Mouse (Mus musculus): ENCODE measurements around the gene Cpsf4l. TPM values are rescaled to one million over a fixed set of nuclear protein-coding genes. Genes with fewer than 3 reads are reported as not detected.
"Not testable (repeated sequence)": the region's sequence is repeated elsewhere in the genome, so short reads cannot be mapped to it uniquely, and the experiment has no call there.

Gene Cpsf4l
- total and polyA plus RNA-seq, 2 experiments from 2014 or later = 0.10 TPM; not detected in 1

DNA sequence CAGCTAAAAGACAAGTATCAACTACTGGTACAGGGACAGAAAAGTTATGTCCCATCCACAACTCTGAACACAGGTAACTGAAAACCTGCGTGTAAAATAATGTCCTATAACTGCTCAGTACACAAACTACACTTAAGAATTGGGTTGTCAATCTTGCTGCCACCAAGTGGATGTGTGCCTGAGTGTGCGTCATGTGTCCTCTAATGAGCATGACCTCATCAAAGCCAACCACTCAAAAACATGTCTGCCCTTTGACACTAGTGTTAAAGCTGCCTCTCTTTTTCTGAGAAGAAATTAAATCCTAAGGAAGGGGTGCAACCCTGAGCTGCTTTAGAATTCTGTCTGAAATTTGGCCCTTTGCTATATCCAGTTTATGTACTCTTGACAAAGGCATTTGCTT, 45.5 kb downstream of the Cpsf4l start:
- ATAC-seq (ENCODE audit: insufficient read depth, low read depth) (no peak), DNase-seq (ENCODE audit: low spot score) (no peak)
- H3K4me1 ChIP-seq (ENCODE audit: control insufficient read depth, insufficient read depth) = peaks cover 3% of the 10 kb centered on the region; the same call in 1 of the 2 replicates
- 57% methylated on average over 2 of the region's 2 CpGs for WGBS
- no peak overlapping the region for H3K4me3 ChIP-seq (ENCODE audit: low read depth, low read length)
- H3K36me3 ChIP-seq (replicated peaks; ENCODE audit: control insufficient read depth, insufficient read depth, low read length) = peaks cover 58% of the 10 kb centered on the region
- TF ChIP-seq EP300 (IDR thresholded peaks at IDR 0.05; ENCODE audit: low read depth) (no peak), CTCF (IDR thresholded peaks at IDR 0.05; ENCODE audit: low read depth) (no peak)
- H3K4me2 ChIP-seq (ENCODE audit: low read depth, low read length) = no peak overlapping the region
- no peaks in the 10 kb centered on the region for H3K9me3 ChIP-seq (replicated peaks; ENCODE audit: control insufficient read depth, low read length)
- H3K27ac ChIP-seq (ENCODE audit: low read depth) = no peak overlapping the region
- no peaks in the 10 kb centered on the region for H3K27me3 ChIP-seq (ENCODE audit: control insufficient read depth, insufficient read depth, low read length)
- no peak overlapping the region for H3K9ac ChIP-seq (replicated peaks; ENCODE audit: low read depth, low read length)

DNA sequence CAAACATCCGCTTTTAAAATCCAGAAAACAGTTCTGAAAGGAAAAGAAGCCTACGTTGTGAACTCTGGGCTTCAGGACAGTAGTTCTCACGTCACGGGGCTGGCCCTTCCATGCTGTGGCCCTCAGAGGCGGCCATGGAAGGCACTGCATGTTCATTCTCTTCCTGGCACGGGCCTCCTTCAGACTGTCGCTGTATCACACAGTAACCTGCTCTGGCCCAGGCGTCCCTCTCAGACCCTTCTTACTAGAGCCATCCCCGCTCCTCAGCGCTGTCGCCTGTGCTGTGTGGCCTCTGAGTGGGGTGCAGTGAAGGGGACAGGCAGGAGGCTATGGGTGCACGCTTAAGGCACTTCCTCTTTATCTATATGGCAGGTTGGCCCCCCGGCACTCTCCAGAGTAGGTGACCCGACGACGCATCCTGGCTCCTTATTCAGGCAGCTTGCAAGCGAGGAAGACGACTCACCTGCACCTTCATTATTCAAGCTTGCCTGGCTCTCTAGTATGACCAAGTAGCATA, 47.9 kb downstream of the Cpsf4l start:
- ATAC-seq (ENCODE audit: insufficient read depth, low read depth) (no peak), DNase-seq (ENCODE audit: low spot score) (no peak)
- TF ChIP-seq EP300 (IDR thresholded peaks at IDR 0.05; ENCODE audit: low read depth) (no peak), CTCF (IDR thresholded peaks at IDR 0.05; ENCODE audit: low read depth) (no peak)
- WGBS = 86% methylated on average over 18 of the region's 18 CpGs
- H3K9ac ChIP-seq (replicated peaks; ENCODE audit: low read depth, low read length) = no peak overlapping the region
- H3K36me3 ChIP-seq (replicated peaks; ENCODE audit: control insufficient read depth, insufficient read depth, low read length) = peaks cover 67% of the 10 kb centered on the region
- no peaks in the 10 kb centered on the region for H3K9me3 ChIP-seq (replicated peaks; ENCODE audit: control insufficient read depth, low read length)
- no peak overlapping the region for H3K4me2 ChIP-seq (ENCODE audit: low read depth, low read length)
- no peak overlapping the region for H3K27ac ChIP-seq (ENCODE audit: low read depth)
- no peaks in the 10 kb centered on the region for H3K4me1 ChIP-seq (ENCODE audit: control insufficient read depth, insufficient read depth)
- H3K4me3 ChIP-seq (ENCODE audit: low read depth, low read length) = no peak overlapping the region
- no peaks in the 10 kb centered on the region for H3K27me3 ChIP-seq (ENCODE audit: control insufficient read depth, insufficient read depth, low read length)

DNA sequence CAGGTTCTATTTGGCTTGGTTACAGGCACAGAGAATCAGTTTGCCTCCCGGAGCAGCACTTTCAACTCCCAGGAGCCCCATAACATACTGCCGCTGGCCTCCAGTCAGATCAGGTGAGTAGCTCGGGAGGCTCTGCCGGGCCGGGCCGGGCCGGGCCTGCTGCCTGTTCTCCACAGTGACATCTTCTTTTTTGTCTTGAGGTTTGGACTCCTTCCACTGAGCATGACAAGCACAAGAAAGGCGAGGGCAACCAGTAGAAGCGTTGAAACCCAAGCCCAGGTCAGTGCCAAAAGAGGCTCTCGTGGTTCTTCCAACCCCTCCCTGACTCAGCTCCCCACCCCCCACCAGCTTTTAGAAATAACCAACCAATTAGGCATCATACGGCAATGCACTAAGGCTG, 48.9 kb downstream of the Cpsf4l start:
- Histone ChIP-seq H3K27ac (ENCODE audit: low read depth) (no peak overlapping the region), H3K9ac (replicated peaks; ENCODE audit: low read depth, low read length) (no peak overlapping the region), H3K4me2 (ENCODE audit: low read depth, low read length) (no peak overlapping the region), H3K36me3 (replicated peaks; ENCODE audit: control insufficient read depth, insufficient read depth, low read length) (peaks cover 77% of the 10 kb centered on the region), H3K4me3 (ENCODE audit: low read depth, low read length) (no peak overlapping the region), H3K9me3 (replicated peaks; ENCODE audit: control insufficient read depth, low read length) (no peaks in the 10 kb centered on the region), H3K4me1 (ENCODE audit: control insufficient read depth, insufficient read depth) (no peaks in the 10 kb centered on the region), H3K27me3 (ENCODE audit: control insufficient read depth, insufficient read depth, low read length) (no peaks in the 10 kb centered on the region)
- 91% methylated on average over 11 of the region's 11 CpGs for WGBS
- TF ChIP-seq EP300 (IDR thresholded peaks at IDR 0.05; ENCODE audit: low read depth) (no peak), CTCF (IDR thresholded peaks at IDR 0.05; ENCODE audit: low read depth) (no peak)
- no peak for ATAC-seq (ENCODE audit: insufficient read depth, low read depth)
- no peak for DNase-seq (ENCODE audit: low spot score)

DNA sequence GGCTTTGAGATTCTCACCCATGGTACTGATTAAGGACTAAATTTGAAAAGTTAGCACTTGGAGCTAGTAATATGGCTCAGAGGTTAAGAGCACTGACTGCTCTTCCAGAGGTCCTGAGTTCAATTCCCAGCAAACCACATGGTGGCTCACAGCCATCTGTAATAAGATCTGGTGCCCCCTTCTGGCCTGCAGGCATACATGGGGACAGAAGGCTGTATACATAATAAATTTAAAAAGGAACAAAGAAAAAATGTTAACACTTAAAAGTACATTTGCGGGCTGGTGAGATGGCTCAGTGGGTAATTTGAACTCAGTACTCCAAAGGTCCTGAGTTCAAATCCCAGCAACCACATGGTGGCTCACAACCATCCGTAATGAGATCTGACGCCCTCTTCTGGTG, 49.6 kb downstream of the Cpsf4l start:
- H3K4me1 ChIP-seq (ENCODE audit: control insufficient read depth, insufficient read depth); ATAC-seq (ENCODE audit: insufficient read depth, low read depth); H3K27ac ChIP-seq (ENCODE audit: low read depth); H3K4me2 ChIP-seq (ENCODE audit: low read depth, low read length); H3K27me3 ChIP-seq (ENCODE audit: control insufficient read depth, insufficient read depth, low read length); H3K9ac ChIP-seq (replicated peaks; ENCODE audit: low read depth, low read length); H3K9me3 ChIP-seq (replicated peaks; ENCODE audit: control insufficient read depth, low read length); H3K4me3 ChIP-seq (ENCODE audit: low read depth, low read length); DNase-seq (ENCODE audit: low spot score): not testable (repeated sequence)
- WGBS = 92% methylated on average over 3 of the region's 3 CpGs
- H3K36me3 ChIP-seq (replicated peaks; ENCODE audit: control insufficient read depth, insufficient read depth, low read length) = peaks cover 84% of the 10 kb centered on the region

DNA sequence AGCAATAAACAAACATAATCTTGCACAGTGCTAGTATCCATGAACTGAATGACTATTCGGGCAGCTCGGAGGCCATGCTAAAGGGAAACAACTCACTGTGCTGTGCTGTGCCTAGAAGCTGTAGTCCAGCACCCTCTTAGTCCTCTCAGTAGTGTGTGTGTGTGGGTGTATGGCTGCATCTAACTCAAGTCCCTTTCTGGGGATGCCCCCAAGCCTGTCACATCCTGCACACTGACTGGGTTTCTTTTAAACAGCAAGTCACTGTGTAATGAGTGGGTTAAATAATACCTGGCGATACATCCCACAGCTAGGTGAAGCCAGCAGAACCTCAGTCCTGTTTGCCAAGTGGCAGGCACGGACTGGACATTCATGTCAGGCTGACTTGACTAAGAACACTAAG, 51.1 kb downstream of the Cpsf4l start:
- no peak for DNase-seq (ENCODE audit: low spot score)
- Histone ChIP-seq H3K27me3 (ENCODE audit: control insufficient read depth, insufficient read depth, low read length) (no peaks in the 10 kb centered on the region), H3K9me3 (replicated peaks; ENCODE audit: control insufficient read depth, low read length) (no peaks in the 10 kb centered on the region), H3K27ac (ENCODE audit: low read depth) (no peak overlapping the region), H3K9ac (replicated peaks; ENCODE audit: low read depth, low read length) (no peak overlapping the region), H3K4me3 (ENCODE audit: low read depth, low read length) (no peak overlapping the region), H3K4me1 (ENCODE audit: control insufficient read depth, insufficient read depth) (no peaks in the 10 kb centered on the region), H3K36me3 (replicated peaks; ENCODE audit: control insufficient read depth, insufficient read depth, low read length) (peaks cover 92% of the 10 kb centered on the region), H3K4me2 (ENCODE audit: low read depth, low read length) (no peak overlapping the region)
- TF ChIP-seq EP300 (IDR thresholded peaks at IDR 0.05; ENCODE audit: low read depth) (no peak), CTCF (IDR thresholded peaks at IDR 0.05; ENCODE audit: low read depth) (no peak)
- ATAC-seq (ENCODE audit: insufficient read depth, low read depth) = no peak
- WGBS = 89% methylated on average over 4 of the region's 4 CpGs

DNA sequence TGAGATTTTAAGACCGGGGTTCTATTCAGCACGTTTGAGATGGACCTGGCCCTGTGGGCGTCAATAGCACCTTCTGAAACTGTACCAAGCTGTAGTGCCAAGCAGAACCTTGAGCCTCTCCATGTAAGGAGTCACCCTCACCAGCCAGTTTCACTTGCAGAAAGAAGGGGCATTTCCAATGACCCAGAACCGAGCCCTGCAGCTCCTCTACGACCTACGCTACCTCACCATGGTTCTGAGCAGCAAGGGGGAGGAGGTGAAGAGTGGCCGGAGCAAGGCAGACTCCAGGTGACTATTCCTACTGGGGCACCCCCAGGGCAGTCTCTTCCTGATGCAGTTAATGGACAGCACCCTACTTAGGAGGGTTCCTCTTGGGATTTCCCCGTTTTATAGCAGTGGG, 51.5 kb downstream of the Cpsf4l start:
- 88% methylated on average over 8 of the region's 8 CpGs for WGBS
- DNase-seq (ENCODE audit: low spot score) (no peak), ATAC-seq (ENCODE audit: insufficient read depth, low read depth) (no peak)
- no peak overlapping the region for H3K4me3 ChIP-seq (ENCODE audit: low read depth, low read length)
- no peaks in the 10 kb centered on the region for H3K4me1 ChIP-seq (ENCODE audit: control insufficient read depth, insufficient read depth)
- H3K27me3 ChIP-seq (ENCODE audit: control insufficient read depth, insufficient read depth, low read length) = no peaks in the 10 kb centered on the region
- no peak overlapping the region for H3K27ac ChIP-seq (ENCODE audit: low read depth)
- TF ChIP-seq CTCF (IDR thresholded peaks at IDR 0.05; ENCODE audit: low read depth) = no peak
- no peak for TF ChIP-seq EP300 (IDR thresholded peaks at IDR 0.05; ENCODE audit: low read depth)
- H3K4me2 ChIP-seq (ENCODE audit: low read depth, low read length) = no peak overlapping the region
- no peaks in the 10 kb centered on the region for H3K9me3 ChIP-seq (replicated peaks; ENCODE audit: control insufficient read depth, low read length)
- peaks cover 92% of the 10 kb centered on the region for H3K36me3 ChIP-seq (replicated peaks; ENCODE audit: control insufficient read depth, insufficient read depth, low read length)
- H3K9ac ChIP-seq (replicated peaks; ENCODE audit: low read depth, low read length) = no peak overlapping the region

All from heart, postnatal 0 days (tissue).